Mouse (Mus musculus) limb, embryonic 14.5 days (tissue): Measurements from ENCODE around the gene Nkx6-1. TPM values are rescaled to one million over a fixed set of nuclear protein-coding genes. Genes with fewer than 3 reads are reported as not detected.

Experiments used
- ATAC-seq: fragments of 200-750 bp; cut with Nextera tagmentation; 2 replicates; pipeline ENCODE4 v1.8.0; 2017; ENCODE audit warnings: low read depth, moderate number of reproducible peaks, moderate TSS enrichment; ENCODE audit not compliant: low FRiP score
- DNase-seq: peaks from one replicate; pipeline ENCODE4 v3.0.0-alpha.2; 2015; ENCODE audit warnings: low spot score
- H3K27ac ChIP-seq: fragments of 300-500 bp; sonication (generic); replicated peaks from 2 replicates; pipeline ENCODE4 v1.5.1; 2014; ENCODE audit warnings: low read depth, mild to moderate bottlenecking, low read length, moderate library complexity, mixed read lengths
- H3K27me3 ChIP-seq: fragments of 300-500 bp; sonication (generic); 2 replicates; pipeline ENCODE4 v1.6.1; 2014; ENCODE audit warnings: low read length, mixed read lengths; ENCODE audit not compliant: control insufficient read depth, insufficient read depth
- H3K36me3 ChIP-seq: fragments of 300-500 bp; sonication (generic); 2 replicates; pipeline ENCODE4 v1.6.1; 2014; ENCODE audit warnings: mild to moderate bottlenecking, low read length, moderate library complexity, mixed read lengths; ENCODE audit not compliant: control insufficient read depth, insufficient read depth
- H3K4me1 ChIP-seq: fragments of 300-500 bp; sonication (generic); 2 replicates; pipeline ENCODE4 v1.6.1; 2014; ENCODE audit warnings: antibody characterized with exemption, low read length, mixed read lengths; ENCODE audit not compliant: control insufficient read depth, insufficient read depth
- H3K4me2 ChIP-seq: fragments of 300-500 bp; sonication (generic); replicated peaks from 2 replicates; pipeline ENCODE4 v1.6.1; 2014; ENCODE audit warnings: low read depth, mild to moderate bottlenecking, low read length, moderate library complexity; ENCODE audit not compliant: severe bottlenecking
- H3K4me3 ChIP-seq: fragments of 300-500 bp; sonication (generic); replicated peaks from 2 replicates; pipeline ENCODE4 v1.5.1; 2014; ENCODE audit warnings: low read length
- H3K9ac ChIP-seq: fragments of 300-500 bp; sonication (generic); 2 replicates; pipeline ENCODE4 v1.6.1; 2014; ENCODE audit warnings: mild to moderate bottlenecking, low read depth, low read length, moderate library complexity; ENCODE audit not compliant: severe bottlenecking
- H3K9me3 ChIP-seq: fragments of 300-500 bp; sonication (generic); 2 replicates; pipeline ENCODE4 v1.6.1; 2016; ENCODE audit warnings: low read length; ENCODE audit not compliant: control insufficient read depth
- POLR2A ChIP-seq: fragments of 200-500 bp; IDR thresholded peaks from 2 replicates; pipeline ENCODE4 v1.8.0; 2012; ENCODE audit warnings: inconsistent platforms, mild to moderate bottlenecking, moderate library complexity, borderline replicate concordance; ENCODE audit not compliant: insufficient read depth, insufficient read length; ENCODE audit errors: extremely low read depth
- WGBS: fragments of 180-500 bp; shearing (Covaris S2); extraction: QIAGEN DNeasy Blood & Tissue Kit; methylation state at CpG from one replicate; pipeline ENCODE4 v1.1.7; 2014; 5-methylcytosine and 5-hydroxymethylcytosine counted together
- polyA plus RNA-seq, 2 experiments: library from polyadenylated mRNA; depleted of rRNA in 1 of 2; stranded (reverse) in 1 of 2; unstranded in 1 of 2; fragments of >200 nt; fragmentation: Nextera tagmentation in 1 of 2; extraction: Ambion mirVana in 1 of 2; gene quantifications; 2 replicates each; pipeline versions ENCODE4 v1.2.1 to v1.2.3; 2012 to 2014

Gene Nkx6-1
- polyA plus RNA-seq, 2 experiments: 0.10 to 0.25 TPM

- peaks cover 97% of the 10 kb centered on the region for H3K27me3 ChIP-seq
- peak overlapping the region; percentile 41 for H3K4me3 ChIP-seq
- H3K27ac ChIP-seq: no peak overlapping the region
- 2% methylated on average over 22 of the region's 23 CpGs for WGBS
- no peaks in the 10 kb centered on the region for H3K36me3 ChIP-seq
- H3K4me2 ChIP-seq: peak overlapping the region; percentile 65
- peak overlapping the region; percentile 25; the same call in 1 of the 2 replicates for H3K9ac ChIP-seq
- no peaks in the 10 kb centered on the region for H3K9me3 ChIP-seq
- peaks cover 17% of the 10 kb centered on the region; the same call in 1 of the 2 replicates for H3K4me1 ChIP-seq
- ATAC-seq: peak; percentile 66
- no peak for TF ChIP-seq POLR2A
- peak; percentile 63 for DNase-seq
Observed at GRCm38 (mm10) chr5:101663176-101663575, 1.6 kb downstream of the Nkx6-1 start.

GRCm38 (mm10) chr5:101662485-101662884, 2.3 kb downstream of the Nkx6-1 start:
- DNase-seq: no peak
- H3K27ac ChIP-seq: no peak overlapping the region
- no peaks in the 10 kb centered on the region for H3K9me3 ChIP-seq
- H3K4me3 ChIP-seq: no peak overlapping the region
- TF ChIP-seq POLR2A: no peak
- H3K36me3 ChIP-seq: no peaks in the 10 kb centered on the region
- no peak overlapping the region for H3K9ac ChIP-seq
- no peak overlapping the region for H3K4me2 ChIP-seq
- WGBS: 1% methylated on average over 8 of the region's 8 CpGs
- ATAC-seq: no peak
- H3K4me1 ChIP-seq: peaks cover 17% of the 10 kb centered on the region; the same call in 1 of the 2 replicates
- peaks cover 96% of the 10 kb centered on the region for H3K27me3 ChIP-seq

GRCm38 (mm10) chr5:101661561-101662211, 3.1 kb downstream of the Nkx6-1 start:
- H3K9me3 ChIP-seq: no peaks in the 10 kb centered on the region
- H3K27me3 ChIP-seq: peaks cover 96% of the 10 kb centered on the region
- TF ChIP-seq POLR2A: no peak
- no peak for DNase-seq
- no peak overlapping the region for H3K9ac ChIP-seq
- peaks cover 17% of the 10 kb centered on the region; the same call in 1 of the 2 replicates for H3K4me1 ChIP-seq
- 2% methylated on average over 25 of the region's 25 CpGs for WGBS
- no peak overlapping the region for H3K4me2 ChIP-seq
- no peaks in the 10 kb centered on the region for H3K36me3 ChIP-seq
- H3K4me3 ChIP-seq: no peak overlapping the region
- ATAC-seq: no peak
- no peak overlapping the region for H3K27ac ChIP-seq

- no peak for ATAC-seq
- Histone ChIP-seq H3K9ac (no peak overlapping the region), H3K9me3 (no peaks in the 10 kb centered on the region), H3K4me1 (peaks cover 17% of the 10 kb centered on the region; the same call in 1 of the 2 replicates), H3K27ac (no peak overlapping the region), H3K27me3 (peaks cover 96% of the 10 kb centered on the region), H3K4me2 (no peak overlapping the region), H3K4me3 (no peak overlapping the region), H3K36me3 (no peaks in the 10 kb centered on the region)
- no peak for DNase-seq
- TF ChIP-seq POLR2A: no peak
- 6% methylated on average over 3 of the region's 3 CpGs for WGBS
Observed at GRCm38 (mm10) chr5:101660666-101661065, 4.1 kb downstream of the Nkx6-1 start.

GRCm38 (mm10) chr5:101659411-101659971, 5.3 kb downstream of the Nkx6-1 start:
- Histone ChIP-seq H3K27me3 (peaks cover 94% of the 10 kb centered on the region), H3K9ac (no peak overlapping the region), H3K36me3 (no peaks in the 10 kb centered on the region), H3K9me3 (no peaks in the 10 kb centered on the region), H3K27ac (no peak overlapping the region), H3K4me2 (peak overlapping the region; percentile 17; the same call in 1 of the 2 replicates), H3K4me3 (peak overlapping the region; percentile 24), H3K4me1 (peaks cover 8% of the 10 kb centered on the region; the same call in 1 of the 2 replicates)
- DNase-seq (no peak), ATAC-seq (no peak)
- WGBS: under 1% methylated on average over 39 of the region's 39 CpGs
- TF ChIP-seq POLR2A: no peak
